Mouse (Mus musculus) induced T-regulatory cell, adult 2 months (primary cell): ENCODE data around the gene Ppif.

Source experiments
- DNase-seq: peaks from one replicate; pipeline ENCODE4 v3.0.0-alpha.2; 2012; ENCODE audit warnings: low read depth

Gene Ppif

DNA sequence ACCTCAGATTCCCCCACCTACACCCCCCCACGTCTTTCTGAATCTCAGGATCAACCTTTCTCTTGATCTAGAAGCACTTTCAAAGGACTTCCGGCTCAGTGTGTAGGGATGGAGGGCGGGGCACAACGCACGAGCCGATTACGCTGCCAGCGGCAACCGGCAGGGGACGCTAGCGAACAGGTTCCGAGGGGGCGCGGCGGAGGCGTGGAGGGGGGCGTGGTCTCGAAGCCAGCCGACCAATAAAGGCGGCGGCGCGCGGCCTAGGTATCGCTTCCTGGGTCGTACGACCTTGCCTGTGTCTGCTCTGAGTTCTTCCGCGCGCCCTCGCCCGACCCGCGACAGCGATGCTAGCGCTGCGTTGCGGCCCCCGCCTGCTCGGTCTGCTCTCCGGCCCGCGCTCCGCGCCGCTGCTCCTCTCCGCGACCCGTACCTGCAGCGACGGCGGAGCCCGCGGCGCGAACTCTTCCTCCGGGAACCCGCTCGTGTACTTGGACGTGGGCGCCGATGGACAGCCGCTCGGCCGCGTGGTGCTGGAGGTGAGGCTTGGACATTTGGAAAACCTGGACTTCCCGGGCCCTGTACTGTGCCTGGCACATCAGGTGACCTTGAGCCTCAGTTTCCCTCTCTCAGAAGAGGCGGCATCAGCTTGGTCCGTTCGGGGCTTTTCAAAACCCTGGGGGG lies at the start of gene Ppif:
Ppif (plus strand) TSS at position 267 of the 681 bp plus-strand sequence.
- peak; percentile 98 for DNase-seq

DNA sequence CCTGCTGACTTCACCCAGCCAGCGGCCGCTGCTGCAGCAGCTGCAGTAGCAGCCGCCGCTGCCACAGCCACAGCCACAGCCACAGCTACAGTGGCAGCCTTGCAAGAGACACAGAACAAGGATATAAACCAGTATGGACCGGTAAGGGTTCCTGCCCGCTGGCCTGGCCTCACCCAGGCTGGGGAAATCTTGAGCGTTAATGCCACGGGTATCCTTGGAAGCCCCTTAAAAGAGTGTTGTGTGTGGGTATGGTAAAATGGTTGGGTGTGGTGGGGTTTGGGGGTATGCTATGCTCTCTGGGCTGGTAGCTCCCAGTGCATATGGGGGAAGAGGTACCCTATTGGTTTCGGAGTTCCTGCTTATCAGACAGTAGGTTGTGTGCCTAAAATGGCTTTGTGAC lies 48.2 kb upstream of the Ppif start:
- no peak for DNase-seq

DNA sequence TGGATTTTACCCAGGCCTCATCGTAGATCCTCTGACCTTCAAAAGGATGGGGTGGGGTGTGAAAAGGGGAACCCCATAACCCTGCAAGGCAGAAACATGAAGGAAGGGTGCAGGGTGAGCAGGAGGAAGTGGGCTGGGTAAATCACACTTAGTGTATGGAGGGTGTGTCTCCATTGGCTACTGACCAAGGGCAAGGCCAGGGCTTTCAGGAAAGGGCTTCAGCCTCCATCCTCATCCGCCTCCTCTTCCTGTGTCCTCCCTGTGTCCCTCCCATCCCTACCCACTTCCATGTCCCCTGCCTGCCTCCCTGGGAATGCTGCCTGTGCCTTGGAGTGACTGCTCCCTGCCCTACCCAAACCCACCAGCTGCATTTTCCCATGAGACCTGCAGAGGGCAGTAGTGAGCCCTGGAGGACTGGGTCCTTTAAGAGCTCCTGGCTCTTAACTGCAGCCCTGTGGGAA lies 47.8 kb upstream of the Ppif start:
- peak; percentile 84 for DNase-seq

DNA sequence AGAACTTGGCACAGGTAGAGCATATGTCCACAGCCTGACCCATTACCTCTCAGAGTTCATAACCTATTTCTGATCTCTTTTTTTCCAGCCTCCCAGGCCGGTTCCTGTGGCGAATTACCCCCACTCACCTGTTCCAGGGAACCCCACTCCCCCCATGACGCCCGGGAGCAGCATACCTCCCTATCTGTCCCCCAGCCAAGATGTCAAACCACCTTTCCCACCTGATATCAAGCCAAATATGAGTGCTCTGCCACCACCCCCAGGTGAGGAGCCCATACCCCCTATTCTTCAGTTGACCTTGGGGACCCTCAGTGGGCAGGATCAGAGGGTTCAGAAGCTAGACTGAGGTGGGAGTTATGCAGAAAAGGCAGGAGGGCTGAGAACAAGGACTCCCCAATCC lies 42.8 kb upstream of the Ppif start:
- DNase-seq = no peak

DNA sequence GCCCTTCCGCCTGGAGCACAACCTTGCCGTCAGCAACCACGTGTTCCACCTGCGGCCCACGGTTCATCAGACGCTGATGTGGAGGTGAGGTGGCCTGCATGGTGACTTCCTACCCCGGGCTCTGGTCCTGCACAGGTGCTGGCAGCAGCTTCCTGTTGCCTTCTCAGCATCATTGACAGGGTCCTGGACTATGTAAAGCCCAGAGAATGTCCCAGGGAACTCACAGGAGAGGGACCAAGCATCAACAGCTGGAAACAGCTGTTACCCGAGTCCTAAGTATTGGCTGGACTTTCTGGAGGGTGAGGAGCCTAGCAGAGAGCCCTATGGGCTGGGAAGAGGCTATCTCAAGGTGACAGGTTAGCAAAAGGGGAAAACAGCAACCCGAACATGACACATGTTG lies 42.0 kb upstream of the Ppif start:
- no peak for DNase-seq

DNA sequence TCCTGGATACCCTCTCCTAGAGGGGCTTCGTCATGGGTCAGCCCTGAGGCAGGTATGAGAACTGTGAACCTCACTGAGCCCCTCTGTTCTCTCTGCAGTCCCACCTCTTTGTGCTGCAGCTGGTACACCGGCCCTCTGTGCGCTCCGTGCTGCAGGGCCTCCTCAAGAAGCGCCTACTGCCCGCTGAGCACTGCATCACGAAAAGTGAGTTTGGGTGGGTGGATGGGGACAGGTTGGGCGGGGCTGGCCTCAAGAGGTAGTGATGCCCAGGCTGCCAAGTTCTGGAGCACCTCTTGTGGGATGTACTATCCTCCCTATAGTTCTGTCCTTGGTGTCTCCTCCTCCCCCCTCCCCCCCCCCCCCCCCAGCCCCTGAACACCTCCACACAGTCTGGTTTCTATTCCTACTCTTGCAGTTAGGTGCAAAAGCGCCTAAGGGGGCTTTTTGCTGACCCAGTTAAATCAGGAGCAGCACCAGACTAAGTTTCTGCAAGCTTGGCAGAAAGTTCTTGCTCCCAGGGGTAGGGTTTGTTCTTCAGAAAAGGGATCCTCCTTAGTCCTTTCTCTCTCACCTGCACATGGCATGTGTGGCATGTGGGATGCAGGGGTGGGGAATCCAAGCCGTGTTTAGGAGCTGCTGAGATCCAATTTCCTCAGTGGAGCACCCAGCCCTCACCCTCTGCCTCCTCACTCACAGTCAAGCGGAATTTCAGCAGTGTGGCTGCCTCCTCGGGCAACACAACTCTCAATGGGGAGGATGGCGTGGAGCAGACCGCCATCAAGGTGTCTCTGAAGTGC lies 39.4 kb upstream of the Ppif start:
- DNase-seq = no peak

DNA sequence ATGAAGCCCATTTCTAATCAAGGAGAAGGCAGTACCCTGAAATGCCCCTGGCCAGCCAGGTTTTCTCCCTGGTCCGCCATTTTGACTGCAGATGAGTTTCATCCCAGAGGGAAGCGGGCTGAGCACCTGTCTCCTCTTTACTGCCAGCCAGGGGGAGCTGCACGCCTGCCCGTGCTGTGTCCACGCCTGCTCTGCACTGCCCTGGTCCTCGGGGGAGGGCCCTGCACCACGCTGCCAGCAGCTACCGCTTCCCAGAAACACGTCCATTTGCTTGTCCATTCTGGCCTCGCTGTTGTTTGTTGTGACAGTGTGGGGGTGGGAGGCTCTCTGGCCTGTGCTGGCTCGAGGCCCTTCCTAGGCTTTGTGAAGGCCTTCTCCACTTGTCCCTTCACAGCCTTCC lies 33.3 kb upstream of the Ppif start:
- no peak for DNase-seq

DNA sequence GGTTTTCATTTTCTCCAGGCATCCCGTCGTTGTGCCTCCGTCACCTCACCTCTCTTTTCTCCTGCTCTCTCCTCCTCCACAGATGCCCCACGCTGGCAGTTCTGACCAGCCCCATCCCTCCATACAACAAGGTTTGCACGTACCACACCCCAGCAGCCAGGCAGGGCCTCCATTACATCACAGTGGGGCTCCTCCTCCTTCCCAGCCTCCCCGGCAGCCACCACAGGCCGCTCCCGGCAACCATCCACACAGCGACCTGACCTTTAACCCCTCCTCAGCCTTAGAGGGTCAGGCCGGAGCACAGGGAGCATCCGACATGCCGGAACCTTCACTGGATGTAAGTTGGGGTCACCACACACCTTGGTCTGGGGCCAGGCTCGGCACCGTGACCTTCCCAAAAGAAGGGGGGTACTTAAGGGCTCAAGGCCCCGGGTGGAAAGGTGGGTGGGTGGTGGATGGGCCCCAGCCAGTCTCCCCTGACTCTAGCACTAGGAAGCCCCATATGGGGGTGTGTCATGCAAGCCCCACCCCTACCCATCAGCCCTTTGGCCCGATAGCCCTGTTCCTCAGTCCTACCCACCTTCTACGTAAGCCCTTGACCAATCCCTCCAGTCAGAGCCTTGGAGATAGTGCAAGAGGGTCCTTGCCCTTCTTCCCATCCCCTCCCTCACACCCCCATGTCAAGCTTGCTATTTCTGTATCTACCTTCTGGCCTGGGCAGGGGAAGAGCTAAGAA lies 32.6 kb upstream of the Ppif start:
- DNase-seq = no peak

DNA sequence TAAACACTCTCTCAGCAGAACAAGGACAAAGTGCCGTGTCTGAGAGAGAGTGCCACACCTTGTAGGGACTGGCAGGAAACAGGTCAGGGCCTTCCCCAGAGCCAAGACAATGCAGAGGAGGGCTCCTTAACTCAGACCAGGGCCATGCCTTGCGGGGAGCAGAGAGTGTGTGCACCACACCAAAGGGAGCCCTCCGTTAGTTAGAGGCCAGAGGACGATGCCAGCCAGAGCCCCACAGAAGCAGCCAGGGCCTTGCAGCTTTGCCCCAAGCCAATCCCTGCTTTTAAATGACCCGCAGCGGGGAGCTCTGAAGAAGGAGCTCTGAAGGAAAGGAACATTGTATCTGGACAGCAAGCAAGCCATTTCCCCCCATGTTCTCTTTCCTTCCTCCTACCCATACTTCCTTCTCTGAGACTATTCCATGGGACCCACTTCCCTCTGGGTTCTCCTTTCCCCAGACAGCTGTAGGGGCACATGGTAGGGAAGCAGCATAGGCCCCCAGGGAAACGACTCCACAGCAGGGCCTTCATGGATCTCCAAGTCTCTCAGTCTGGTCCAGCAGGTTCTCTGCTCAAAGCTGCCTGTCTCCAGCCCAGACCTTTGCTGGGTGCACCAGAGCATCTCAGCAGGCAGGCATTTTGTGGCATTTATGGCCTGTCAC lies 30.2 kb upstream of the Ppif start:
- no peak for DNase-seq

DNA sequence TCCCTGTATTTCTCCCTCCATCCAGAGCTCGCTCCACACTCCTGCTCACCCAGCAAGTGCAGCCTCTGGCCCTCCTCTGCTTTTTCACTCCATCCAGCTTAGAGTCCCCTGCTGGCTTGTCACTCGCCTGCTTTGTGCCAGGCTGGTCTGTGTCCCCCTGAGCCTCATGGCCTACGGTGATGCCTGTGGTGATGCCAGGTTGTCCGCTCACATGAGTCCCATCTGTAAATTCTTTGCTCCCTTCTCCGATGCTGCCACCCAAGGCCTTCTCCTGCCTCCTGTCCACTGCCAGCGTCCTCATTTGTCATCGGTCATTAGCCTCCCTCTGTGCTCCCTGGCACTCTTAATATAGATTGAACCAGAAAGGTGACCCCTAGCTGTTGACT lies 29.7 kb upstream of the Ppif start:
- no peak for DNase-seq

DNA sequence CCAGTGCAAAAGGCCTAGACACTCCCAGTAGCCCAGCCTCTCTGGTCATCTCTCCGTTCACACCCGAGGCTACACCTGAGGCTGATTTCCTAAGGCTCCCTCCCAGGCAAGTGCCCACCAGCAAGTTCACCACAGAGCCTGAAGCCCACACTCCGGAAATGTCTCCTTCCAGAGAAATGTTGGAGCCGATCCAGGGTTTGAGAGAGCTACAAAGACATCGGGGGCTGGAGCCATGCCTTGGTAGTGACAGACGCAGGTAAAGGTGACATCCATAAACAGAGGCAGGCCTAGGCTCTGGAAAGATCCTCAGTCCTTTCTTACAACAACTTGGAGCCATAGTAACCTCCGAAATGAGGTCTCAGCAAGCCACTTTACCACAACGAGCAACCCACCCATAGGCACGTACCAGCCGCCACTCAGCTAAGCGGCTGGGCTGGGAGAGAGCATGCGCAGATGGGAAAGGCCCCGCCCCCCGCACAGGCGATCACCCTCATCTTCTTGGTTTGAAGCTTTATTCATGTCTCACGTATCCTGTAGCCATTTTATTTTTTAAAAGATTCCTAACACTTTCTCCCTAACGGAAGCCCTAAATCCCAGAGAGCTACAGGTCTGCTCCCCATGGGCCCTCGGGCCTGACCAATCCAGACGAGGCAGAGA lies 28.5 kb upstream of the Ppif start:
- DNase-seq = no peak

DNA sequence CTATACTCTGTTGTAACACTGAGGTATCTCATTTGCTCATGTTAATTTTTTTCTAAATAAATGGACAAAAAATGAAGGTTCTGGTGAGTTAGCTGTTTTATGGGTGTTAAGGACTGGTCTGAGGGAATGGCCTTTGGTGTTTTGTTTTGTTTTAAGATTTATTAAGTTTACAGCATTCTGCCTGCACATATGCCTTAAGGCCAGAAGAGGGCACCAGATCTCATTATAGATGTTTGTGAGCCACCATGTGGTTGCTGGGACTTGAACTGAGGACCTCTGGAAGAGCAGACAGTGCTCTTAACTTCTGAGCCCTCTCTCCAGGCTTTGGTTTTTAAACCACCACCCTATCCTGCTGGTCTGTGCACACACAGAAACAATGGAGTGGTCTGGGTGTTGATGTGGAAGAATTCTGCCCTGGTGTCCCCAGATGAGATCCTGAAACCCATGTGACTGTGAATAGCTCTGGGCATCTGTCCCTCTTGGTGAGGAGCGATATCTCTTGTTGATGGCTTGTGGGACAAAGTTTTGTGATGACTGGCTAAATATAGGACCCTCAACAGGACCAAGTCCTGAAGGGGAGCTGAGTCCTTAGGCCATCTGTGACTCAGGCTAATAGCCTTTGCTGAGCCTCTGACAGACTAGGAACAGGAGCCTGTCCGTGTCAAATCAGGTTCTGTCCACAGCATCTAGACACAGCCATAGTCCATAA lies 27.1 kb upstream of the Ppif start:
- peak; percentile 50 for DNase-seq

DNA sequence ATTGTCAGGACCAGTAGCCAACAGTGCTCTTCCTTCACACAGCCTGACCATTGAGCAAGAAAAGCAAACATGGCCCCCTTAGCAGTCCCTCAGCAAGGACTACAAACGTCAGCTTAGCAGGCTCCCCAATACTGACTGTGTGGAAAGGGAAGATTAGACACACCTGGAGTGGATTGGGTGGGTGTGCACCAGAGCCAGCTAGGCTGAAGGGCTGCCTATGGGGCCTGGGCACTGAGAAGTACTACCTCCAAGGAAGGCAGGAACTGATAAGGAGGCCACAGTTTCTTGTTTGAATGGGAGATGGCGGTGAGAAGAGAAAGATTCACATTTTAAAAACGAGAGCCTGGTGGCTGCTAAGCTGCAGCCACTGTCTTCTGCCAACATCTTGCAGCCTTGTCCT lies 26.4 kb upstream of the Ppif start:
- DNase-seq = no peak

DNA sequence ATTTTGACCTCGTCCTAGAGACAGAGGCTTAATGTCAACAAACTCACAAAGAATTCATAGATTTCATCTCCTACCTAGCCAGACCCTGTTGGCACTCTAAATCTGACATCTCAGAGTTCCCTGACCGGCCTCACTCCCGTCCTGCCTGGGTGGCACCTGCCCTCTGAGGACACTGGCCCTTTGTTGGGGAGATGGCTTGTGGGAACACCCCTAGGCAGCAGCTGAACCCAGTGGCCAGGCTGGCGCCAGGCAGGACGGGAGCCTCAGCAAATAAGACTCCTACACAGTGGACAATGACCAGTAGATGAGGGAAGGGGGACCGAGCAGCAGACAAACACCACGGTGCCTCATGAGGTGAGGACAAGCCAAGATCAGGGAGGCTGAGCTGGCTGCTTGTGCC lies 14.3 kb upstream of the Ppif start:
- DNase-seq = no peak

DNA sequence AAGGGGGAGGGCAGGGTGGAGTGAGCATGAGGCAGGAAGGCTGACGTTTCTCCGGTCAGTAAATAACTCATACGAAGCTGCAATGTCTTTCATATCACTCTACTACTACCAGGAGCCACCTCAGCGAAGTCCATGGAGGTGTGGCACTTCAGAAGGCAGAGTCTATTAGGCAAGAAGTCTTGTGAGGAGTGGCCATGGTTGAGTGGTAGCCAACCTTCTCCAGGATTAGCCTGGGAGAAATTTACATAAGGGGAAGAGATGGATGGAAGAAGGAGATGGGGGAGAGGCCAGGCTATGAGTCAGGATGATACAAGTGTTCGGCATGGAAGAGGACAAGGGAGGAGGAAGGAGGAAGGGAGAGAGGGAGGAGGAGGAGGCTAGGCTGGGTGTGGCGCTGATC lies 11.9 kb upstream of the Ppif start:
- DNase-seq = no peak

DNA sequence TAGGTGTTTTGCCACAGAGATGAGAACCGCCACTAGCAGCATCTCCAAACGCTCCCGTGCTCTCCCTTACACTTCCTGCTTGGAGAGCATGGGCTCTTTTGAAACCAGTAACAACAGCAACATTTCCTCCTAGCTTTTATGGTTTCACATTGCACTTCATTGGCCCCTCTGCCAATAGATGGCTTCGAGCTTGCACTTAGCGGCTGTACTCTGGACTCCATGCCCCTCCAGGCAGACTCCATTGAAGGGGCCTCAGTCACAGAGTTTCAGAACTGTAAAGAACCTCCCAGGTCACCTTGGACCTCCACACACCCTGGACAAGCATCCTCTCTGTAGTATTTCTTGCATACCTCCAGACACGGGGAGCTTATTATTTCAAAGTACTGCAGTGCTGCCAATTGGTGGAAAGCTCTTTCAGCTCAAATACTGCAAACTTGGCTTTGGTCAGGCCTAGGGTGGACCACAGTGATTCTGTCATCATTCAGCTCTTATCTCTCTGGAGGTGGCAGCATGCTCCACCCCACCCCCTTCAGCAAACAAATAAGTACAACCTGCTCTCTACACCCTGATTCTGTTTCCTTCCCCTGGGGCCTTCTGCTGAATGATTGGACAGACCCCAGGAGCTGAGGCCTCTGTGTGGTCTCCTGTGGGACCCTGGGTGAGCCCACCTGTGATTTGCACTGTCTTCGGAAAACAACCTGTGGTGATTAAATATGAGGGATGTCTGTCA lies 7.6 kb upstream of the Ppif start:
- no peak for DNase-seq

DNA sequence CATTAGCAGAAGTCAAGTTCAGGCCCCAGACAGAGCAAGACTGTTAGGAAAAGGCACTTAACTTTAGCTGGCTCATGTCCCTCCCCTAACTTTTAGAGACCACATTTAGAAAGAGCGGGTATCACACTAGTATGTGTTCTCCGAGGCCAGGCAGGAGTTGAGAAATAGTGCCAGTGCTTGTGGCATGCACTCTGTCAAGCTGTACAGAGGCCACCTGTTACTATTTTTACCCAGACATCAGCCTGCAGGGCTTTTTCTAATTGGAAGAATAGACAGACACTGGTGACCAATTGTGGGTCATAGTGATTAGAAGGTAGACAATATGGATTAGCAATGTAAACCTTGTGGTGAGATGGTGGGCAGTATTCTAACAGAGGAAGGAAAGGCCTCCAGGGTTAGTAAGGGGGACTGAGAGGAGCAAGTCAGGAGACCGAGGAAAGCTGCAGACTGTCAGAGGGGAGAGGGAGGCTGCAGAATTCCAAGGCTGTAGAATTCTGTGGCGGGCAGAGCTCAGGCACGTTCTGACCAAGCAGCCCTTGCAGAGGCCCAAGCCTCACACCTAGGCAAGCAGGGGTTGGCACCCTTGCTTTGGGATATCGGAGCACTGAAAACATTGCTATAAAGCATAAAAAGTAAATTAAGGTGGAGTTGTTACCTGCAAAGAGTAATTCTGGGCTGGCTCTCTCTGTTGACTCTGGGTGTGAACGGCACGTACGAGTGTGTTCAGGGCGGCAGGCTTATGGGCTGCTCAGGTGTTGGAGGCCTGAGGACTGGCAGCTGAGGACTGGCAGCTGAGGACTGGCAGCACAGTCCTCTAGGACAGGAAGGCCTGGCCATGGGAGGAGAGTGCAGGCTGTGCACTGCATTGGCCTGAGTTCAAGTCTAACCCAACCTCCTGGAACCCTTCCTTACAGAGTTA lies 6.7 kb upstream of the Ppif start:
- DNase-seq = no peak

DNA sequence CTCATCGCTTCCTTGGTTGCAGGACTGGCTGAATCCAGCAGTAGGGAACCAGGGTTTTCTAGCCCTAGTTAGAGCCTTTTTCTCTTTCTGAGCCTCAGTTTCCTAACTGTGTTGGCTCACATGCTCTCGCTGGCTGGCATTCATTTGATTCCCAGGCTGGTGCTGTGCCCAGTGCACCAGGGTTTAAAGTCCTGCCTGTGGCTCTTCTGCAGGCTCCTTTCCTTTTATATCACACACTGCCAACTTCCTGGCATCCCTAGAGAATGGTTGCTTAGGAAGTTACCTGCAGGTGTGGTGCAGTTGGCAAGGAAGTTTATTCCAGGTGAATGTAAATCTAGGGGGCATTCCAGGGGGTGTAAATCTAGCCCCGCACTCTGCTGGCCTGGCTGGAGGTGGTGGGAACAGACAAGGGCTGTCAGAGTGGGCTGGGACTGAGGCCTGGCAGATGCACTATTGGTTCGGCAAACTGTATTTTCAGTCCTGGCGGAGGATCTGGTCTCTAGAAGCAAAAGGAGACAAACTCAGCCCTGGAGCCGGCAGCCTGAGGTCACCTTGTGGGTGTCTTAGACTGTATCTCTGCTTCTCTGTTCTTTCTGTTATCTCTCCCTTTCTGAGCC lies 575 bp upstream of the Ppif start:
- no peak for DNase-seq

DNA sequence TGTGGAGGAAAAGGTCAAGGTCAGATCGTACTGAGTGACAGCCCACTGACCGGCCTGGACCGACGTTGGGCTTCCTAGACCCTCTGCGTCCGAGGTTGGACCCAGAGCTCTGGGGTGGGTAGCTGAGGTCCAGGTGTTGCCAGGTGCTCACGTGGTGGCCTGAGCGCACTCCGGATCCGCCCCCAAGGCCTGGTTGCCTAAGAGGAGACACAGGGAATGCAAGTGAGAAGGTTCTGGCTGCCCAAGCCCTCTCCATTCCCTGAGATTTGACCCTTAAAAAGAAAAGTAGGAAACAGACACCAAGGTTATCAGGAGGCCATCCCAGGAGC lies 579 bp downstream of the Ppif start:
- peak; percentile 50 for DNase-seq
